Mouse (Mus musculus) stomach, embryonic 14.5 days (tissue): ENCODE results near the gene Greb1. TPM values are rescaled to one million over a fixed set of nuclear protein-coding genes. Genes with fewer than 3 reads are reported as not detected.

Experiments
- ATAC-seq: fragments of 200-750 bp; cut with Nextera tagmentation; 2 replicates; pipeline ENCODE4 v1.8.0; 2017; ENCODE audit warnings: low read depth, moderate TSS enrichment; ENCODE audit not compliant: insufficient number of reproducible peaks, insufficient read depth, low FRiP score
- H3K27ac ChIP-seq: fragments of 300-500 bp; sonication (generic); 2 replicates; pipeline ENCODE4 v1.5.1; 2014; ENCODE audit warnings: mild to moderate bottlenecking, low read length, moderate library complexity, mixed read lengths
- H3K27me3 ChIP-seq: fragments of 300-500 bp; sonication (generic); 2 replicates; pipeline ENCODE4 v1.6.1; 2014; ENCODE audit warnings: low read length, control low read depth, mixed read lengths; ENCODE audit not compliant: control insufficient read depth, insufficient read depth
- H3K36me3 ChIP-seq: fragments of 300-500 bp; sonication (generic); 2 replicates; pipeline ENCODE4 v1.6.1; 2014; ENCODE audit warnings: mild to moderate bottlenecking, control low read depth, low read length, moderate library complexity, mixed read lengths; ENCODE audit not compliant: control insufficient read depth, insufficient read depth
- H3K4me1 ChIP-seq: fragments of 300-500 bp; sonication (generic); 2 replicates; pipeline ENCODE4 v1.6.1; 2014; ENCODE audit warnings: low read length, control low read depth, mixed read lengths; ENCODE audit not compliant: control insufficient read depth, insufficient read depth
- H3K4me2 ChIP-seq: fragments of 300-500 bp; sonication (generic); replicated peaks from 2 replicates; pipeline ENCODE4 v1.6.1; 2014; ENCODE audit warnings: low read depth, low read length, control low read depth
- H3K4me3 ChIP-seq: fragments of 300-500 bp; sonication (generic); 2 replicates; pipeline ENCODE4 v1.5.1; 2014; ENCODE audit warnings: low read depth, low read length, control low read depth
- H3K9ac ChIP-seq: fragments of 300-500 bp; sonication (generic); replicated peaks from 2 replicates; pipeline ENCODE4 v1.6.1; 2014; ENCODE audit warnings: low read depth, mild to moderate bottlenecking, control low read depth, low read length, moderate library complexity, mixed read lengths
- H3K9me3 ChIP-seq: fragments of 300-500 bp; sonication (generic); 2 replicates; pipeline ENCODE4 v1.6.1; 2016; ENCODE audit warnings: low read depth, low read length, control low read depth; ENCODE audit not compliant: control insufficient read depth
- WGBS: fragments of 180-500 bp; shearing (Covaris S2); extraction: QIAGEN DNeasy Blood & Tissue Kit; methylation state at CpG from one replicate; pipeline ENCODE4 v1.1.7; 2014; 5-methylcytosine and 5-hydroxymethylcytosine counted together
- polyA plus RNA-seq: library from polyadenylated mRNA; unstranded; fragments of >200 nt; fragmentation: Nextera tagmentation; extraction: Ambion mirVana; gene quantifications from 2 replicates; pipeline ENCODE4 v1.2.1, GENCODE M21; 2014

Greb1 gene
- polyA plus RNA-seq, 1 experiment from 2014 or later: 1.8 TPM

- no peaks in the 10 kb centered on the region for H3K9me3 ChIP-seq
- H3K4me3 ChIP-seq: no peak overlapping the region
- H3K27ac ChIP-seq: no peak overlapping the region
- 92% methylated on average over 6 of the region's 6 CpGs for WGBS
- no peak for ATAC-seq
- H3K9ac ChIP-seq: no peak overlapping the region
- no peaks in the 10 kb centered on the region for H3K27me3 ChIP-seq
- no peaks in the 10 kb centered on the region for H3K4me1 ChIP-seq
- no peak overlapping the region for H3K4me2 ChIP-seq
- no peaks in the 10 kb centered on the region for H3K36me3 ChIP-seq
Observed at GRCm38 (mm10) chr12:16751609-16752008, 49.1 kb downstream of the Greb1 start.

GRCm38 (mm10) chr12:16740059-16740458 lies 60.6 kb downstream of the Greb1 start:
- WGBS: 32% methylated on average over 5 of the region's 5 CpGs
- Histone ChIP-seq H3K9me3 (no peaks in the 10 kb centered on the region), H3K27ac (no peak overlapping the region), H3K4me3 (no peak overlapping the region), H3K4me1 (no peaks in the 10 kb centered on the region), H3K27me3 (no peaks in the 10 kb centered on the region), H3K4me2 (no peak overlapping the region), H3K9ac (no peak overlapping the region), H3K36me3 (no peaks in the 10 kb centered on the region)
- no peak for ATAC-seq

GRCm38 (mm10) chr12:16737266-16737665 lies 63.4 kb downstream of the Greb1 start:
- Histone ChIP-seq H3K4me2 (no peak overlapping the region), H3K27ac (no peak overlapping the region)
- WGBS: 32% methylated on average over 5 of the region's 5 CpGs

GRCm38 (mm10) chr12:16734698-16735097 lies 66.0 kb downstream of the Greb1 start:
- Histone ChIP-seq H3K9ac (no peak overlapping the region), H3K4me2 (no peak overlapping the region), H3K27ac (no peak overlapping the region), H3K9me3 (no peaks in the 10 kb centered on the region), H3K27me3 (no peaks in the 10 kb centered on the region), H3K4me1 (peaks cover 5% of the 10 kb centered on the region), H3K36me3 (no peaks in the 10 kb centered on the region), H3K4me3 (no peak overlapping the region)
- no peak for ATAC-seq
- WGBS: 84% methylated on average over 3 of the region's 3 CpGs

More at GRCm38 (mm10) chr12:16737266-16737665, 63.4 kb downstream of the Greb1 start:
- Histone ChIP-seq H3K9me3 (no peaks in the 10 kb centered on the region), H3K4me1 (no peaks in the 10 kb centered on the region), H3K4me3 (no peak overlapping the region), H3K36me3 (no peaks in the 10 kb centered on the region), H3K27me3 (no peaks in the 10 kb centered on the region), H3K9ac (no peak overlapping the region)
- ATAC-seq: no peak

- H3K27ac ChIP-seq: no peak overlapping the region
- H3K4me1 ChIP-seq: peaks cover 5% of the 10 kb centered on the region
- no peaks in the 10 kb centered on the region for H3K27me3 ChIP-seq
- H3K9me3 ChIP-seq: no peaks in the 10 kb centered on the region
- no peaks in the 10 kb centered on the region for H3K36me3 ChIP-seq
- H3K4me2 ChIP-seq: no peak overlapping the region
- WGBS: 78% methylated on average over 8 of the region's 8 CpGs
- H3K4me3 ChIP-seq: no peak overlapping the region
- no peak for ATAC-seq
- H3K9ac ChIP-seq: no peak overlapping the region
Observed at GRCm38 (mm10) chr12:16734009-16734408, 66.7 kb downstream of the Greb1 start.

- Histone ChIP-seq H3K9me3 (no peaks in the 10 kb centered on the region), H3K27ac (no peak overlapping the region; the same call in 1 of the 2 replicates), H3K9ac (no peak overlapping the region), H3K4me2 (no peak overlapping the region), H3K4me3 (no peak overlapping the region), H3K4me1 (peaks cover 5% of the 10 kb centered on the region), H3K27me3 (no peaks in the 10 kb centered on the region), H3K36me3 (no peaks in the 10 kb centered on the region)
- peak; percentile 40; the same call in 1 of the 2 replicates for ATAC-seq
- 49% methylated on average over 11 of the region's 11 CpGs for WGBS
Observed at GRCm38 (mm10) chr12:16731121-16731741, 69.5 kb downstream of the Greb1 start.

GRCm38 (mm10) chr12:16730196-16730595 lies 70.5 kb downstream of the Greb1 start:
- Histone ChIP-seq H3K4me3 (no peak overlapping the region), H3K36me3 (no peaks in the 10 kb centered on the region), H3K4me2 (no peak overlapping the region), H3K4me1 (peaks cover 5% of the 10 kb centered on the region), H3K27ac (no peak overlapping the region), H3K9me3 (no peaks in the 10 kb centered on the region), H3K27me3 (no peaks in the 10 kb centered on the region), H3K9ac (no peak overlapping the region)
- no peak for ATAC-seq
- WGBS: 89% methylated on average over 11 of the region's 11 CpGs

- Histone ChIP-seq H3K36me3 (no peaks in the 10 kb centered on the region), H3K27ac (no peak overlapping the region), H3K4me3 (no peak overlapping the region), H3K4me1 (peaks cover 5% of the 10 kb centered on the region), H3K9me3 (no peaks in the 10 kb centered on the region), H3K27me3 (no peaks in the 10 kb centered on the region), H3K4me2 (no peak overlapping the region), H3K9ac (no peak overlapping the region)
- WGBS: 83% methylated on average over 5 of the region's 5 CpGs
- ATAC-seq: no peak
Observed at GRCm38 (mm10) chr12:16728221-16728620, 72.5 kb downstream of the Greb1 start.

- Histone ChIP-seq H3K9me3 (no peaks in the 10 kb centered on the region), H3K4me3 (no peak overlapping the region), H3K9ac (no peak overlapping the region), H3K27me3 (no peaks in the 10 kb centered on the region), H3K36me3 (no peaks in the 10 kb centered on the region), H3K27ac (no peak overlapping the region), H3K4me1 (peaks cover 5% of the 10 kb centered on the region), H3K4me2 (no peak overlapping the region)
- WGBS: 58% methylated on average over 3 of the region's 3 CpGs
- ATAC-seq: peak; percentile 81
Observed at GRCm38 (mm10) chr12:16726229-16726628, 74.5 kb downstream of the Greb1 start.
